Mouse (Mus musculus) layer of hippocampus, adult 18-20 months (tissue): ENCODE measurements around the gene Meioc. TPM values are rescaled to one million over a fixed set of nuclear protein-coding genes. Genes with fewer than 3 reads are reported as not detected.

Experiments
- DNase-seq, 2 experiments: peaks; one replicate each; pipeline ENCODE4 v3.0.0; 2022; ENCODE audit warnings: low spot score in 2 of 2
- long read RNA-seq: library from polyadenylated mRNA; stranded (forward); transcript quantifications from one replicate; pipeline ENCODE4 v2.0.0, GENCODE M21; 2021
- total RNA-seq, 2 experiments: library from RNA; stranded (reverse); gene quantifications; 2 replicates each; pipeline ENCODE4 v1.2.3; 2021

Gene Meioc
- not detected for total RNA-seq
- long read RNA-seq = 0 reads

GRCm38 (mm10) chr11:102663416-102663815, at the start of gene Meioc:
Gene Meioc (plus strand): TSS chr11:102663716.
- DNase-seq = no peak

DNA sequence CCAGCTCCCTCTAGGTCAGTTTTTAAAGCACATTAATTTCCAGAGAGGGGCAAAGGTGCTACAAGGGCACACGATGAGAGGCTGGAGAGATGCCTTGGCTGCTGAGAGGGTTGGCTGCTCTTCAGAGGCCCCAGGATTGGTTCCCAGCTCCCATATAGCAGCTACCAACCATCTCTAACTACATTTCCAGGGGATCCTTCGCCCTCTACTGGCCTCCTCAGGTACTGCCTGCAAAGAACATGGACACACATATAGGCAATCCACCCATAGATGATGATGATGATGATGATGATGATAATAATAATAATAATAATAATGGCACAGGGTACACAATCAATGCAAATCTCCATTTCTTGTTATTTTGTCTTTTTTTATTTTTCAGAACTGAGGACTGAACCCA, 44.1 kb upstream of the Meioc start:
- no peak for DNase-seq

- no peak for DNase-seq
These were observed 39.4 kb upstream of the Meioc start for GRCm38 (mm10) chr11:102623876-102624789.

DNA sequence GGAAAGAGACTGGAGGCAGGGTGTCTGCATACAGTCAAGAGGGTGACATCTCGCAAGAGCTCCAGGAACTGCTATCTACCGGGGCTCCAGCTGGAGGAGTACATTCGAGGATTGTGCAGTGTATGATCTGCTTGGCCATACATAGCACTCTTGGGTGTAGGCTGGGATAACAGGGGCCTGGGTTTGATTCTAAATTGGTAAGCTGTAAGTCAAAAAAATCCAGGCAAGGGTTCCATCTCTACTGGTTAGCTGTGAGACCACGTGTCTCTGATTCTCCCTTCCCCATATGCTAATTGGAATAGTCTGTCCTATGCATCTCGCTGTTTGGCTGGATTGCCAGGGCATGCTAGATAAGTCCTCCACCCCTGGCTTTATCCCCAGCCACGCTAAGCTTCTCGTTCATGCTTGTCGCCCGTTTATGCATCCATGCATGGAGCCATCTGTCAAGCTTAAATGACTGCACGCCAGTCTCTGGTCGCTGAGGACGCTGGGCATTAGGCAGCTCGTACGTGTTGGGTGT, 38.6 kb upstream of the Meioc start:
- DNase-seq = no peak

- DNase-seq = no peak
These were observed 36.2 kb upstream of the Meioc start for GRCm38 (mm10) chr11:102627171-102627931.

DNA sequence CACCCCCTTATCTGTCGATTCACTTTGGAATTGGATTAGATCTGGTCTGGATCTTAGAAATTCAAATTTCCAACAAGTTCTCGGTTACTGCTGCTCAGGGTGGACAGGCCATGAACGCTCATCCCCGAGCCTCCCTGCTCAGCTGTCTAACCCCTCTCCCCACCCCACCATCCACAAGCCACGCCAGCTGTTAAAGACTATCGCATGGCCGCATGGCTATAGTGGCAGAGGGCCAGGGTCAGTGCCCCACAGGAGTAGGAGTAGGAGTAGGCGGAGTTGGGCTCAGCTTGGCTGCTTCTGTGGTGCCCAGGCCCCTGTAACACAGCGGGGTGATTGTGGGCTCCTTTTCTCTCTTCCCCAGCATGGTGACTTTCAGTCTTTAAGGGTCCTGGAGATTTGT, 35.0 kb upstream of the Meioc start:
- no peak for DNase-seq

DNA sequence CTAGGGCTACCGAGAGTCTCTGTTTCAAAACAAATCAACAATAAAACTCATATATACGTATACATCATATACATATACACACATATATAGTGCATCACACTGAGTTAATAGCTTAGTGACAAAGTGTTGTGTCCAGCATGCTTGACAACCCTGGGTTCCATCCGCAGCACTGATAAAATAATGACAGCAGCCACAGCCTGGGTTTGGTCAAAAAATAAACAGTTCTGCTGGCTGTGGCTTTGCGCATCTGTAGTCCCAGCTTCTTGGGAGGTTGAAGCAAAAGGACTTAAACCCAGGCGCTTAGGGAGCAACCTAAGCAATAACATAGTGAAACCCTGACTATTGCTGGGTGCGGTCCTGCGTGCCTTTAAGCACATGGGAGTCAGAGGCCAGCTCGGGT, 34.1 kb upstream of the Meioc start:
- no peak for DNase-seq

GRCm38 (mm10) chr11:102630731-102631130, 32.8 kb upstream of the Meioc start:
- DNase-seq = no peak

DNA sequence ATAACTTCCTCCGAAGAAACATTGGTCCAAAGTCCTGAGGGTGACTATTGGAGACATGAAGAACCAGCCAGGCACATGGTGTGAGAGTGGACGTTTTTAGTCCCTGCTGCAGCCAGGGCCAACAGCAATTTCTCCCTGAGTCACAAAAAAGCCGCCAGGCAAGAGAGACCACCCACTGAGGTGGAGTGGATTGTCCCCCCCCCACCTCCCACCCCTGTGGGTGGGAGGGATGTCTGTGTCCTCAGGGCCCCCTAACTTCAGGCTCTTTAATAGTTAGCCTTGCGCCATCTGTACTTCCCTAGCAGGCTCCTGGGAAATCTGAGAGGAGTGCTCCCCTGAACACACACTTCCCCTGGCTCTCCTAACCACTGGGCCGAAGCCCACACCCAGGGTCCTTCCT, 32.3 kb upstream of the Meioc start:
- DNase-seq = no peak

DNA sequence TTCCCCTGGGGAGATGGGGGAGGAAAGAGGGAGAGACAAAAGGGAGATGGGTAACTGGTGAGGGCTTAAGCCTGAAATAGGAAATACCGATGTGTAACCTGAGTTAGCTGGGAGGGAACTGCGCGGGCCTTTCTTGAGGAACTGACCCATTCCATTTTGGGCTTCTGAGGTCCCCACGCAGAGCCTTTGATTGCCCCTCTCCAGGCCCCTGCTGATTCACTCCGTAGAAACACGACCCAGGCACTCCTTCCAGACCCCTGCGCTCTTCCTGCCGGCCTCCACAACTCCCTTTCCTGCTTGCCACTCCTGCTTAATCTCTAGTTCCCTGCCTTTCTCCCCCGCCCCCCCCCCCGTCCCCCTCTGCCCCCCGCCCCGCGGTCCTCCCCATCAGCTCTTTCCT, 30.8 kb upstream of the Meioc start:
- no peak for DNase-seq

DNA sequence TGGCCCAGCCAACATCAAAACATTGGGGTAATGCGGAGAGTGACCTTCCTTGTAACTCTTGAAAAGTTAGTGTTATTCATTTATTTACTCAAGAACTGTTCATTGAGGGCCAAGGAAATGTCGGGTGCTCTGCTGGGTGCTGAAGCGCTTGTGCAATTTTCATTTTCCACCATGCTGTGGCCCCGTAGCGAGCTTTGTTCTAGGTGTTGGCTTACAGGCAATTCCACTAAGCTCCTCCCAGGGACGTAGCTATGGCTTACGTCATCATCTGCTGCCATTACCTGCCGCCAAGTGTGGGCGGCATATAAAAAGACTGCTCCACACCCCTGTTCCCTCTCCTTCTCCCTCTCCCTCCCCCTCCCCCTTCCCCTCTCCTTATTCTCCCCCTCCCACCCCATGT, 30.1 kb upstream of the Meioc start:
- no peak for DNase-seq

GRCm38 (mm10) chr11:102636887-102637286, 26.6 kb upstream of the Meioc start:
- peak in 1 of 2 experiments; percentile 16 for DNase-seq

- DNase-seq = no peak
These were observed 19.6 kb upstream of the Meioc start for GRCm38 (mm10) chr11:102643891-102644382.

GRCm38 (mm10) chr11:102646226-102646625, 17.3 kb upstream of the Meioc start:
- no peak for DNase-seq

GRCm38 (mm10) chr11:102647885-102648284, 15.6 kb upstream of the Meioc start:
- no peak for DNase-seq

DNA sequence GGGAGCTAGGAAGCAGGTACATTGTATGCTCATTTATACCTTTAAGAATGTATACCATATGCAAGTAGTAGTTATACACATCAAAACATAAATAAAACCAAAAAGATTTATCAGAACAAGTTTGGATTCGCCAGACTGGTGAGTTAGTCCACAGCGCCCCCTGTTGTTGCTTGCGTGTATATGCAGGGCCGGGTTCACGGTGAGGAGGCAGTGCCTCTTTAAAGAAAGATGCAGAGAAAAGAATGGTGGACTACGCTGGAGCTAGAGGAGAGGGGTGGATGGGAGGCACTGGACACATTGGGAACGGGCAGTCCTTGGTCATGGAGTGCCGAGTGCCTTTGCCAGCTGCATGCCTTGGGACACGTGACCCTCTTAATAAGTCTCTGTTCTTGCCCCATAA, 12.1 kb upstream of the Meioc start:
- peak; percentile 37 to 75 for DNase-seq

DNA sequence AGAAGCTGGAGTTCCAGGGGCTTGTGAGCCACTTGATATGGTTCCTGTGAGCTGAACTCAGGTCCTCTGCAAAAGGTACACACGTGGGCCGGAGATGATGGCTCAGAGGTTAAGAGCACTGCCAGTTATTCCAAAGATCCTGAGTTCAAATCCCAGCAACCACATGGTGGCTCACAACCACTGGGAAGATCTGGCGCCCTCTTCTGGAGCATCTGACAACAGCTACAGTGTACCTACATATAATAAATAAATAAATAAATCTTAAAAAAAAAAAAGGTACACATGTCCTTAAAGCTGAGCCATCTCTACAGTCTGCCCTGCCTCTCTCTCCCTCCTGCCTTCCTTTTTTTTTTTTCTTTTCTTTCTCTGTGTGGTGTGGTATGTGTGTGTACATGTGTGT, 10.7 kb upstream of the Meioc start:
- DNase-seq = no peak

DNA sequence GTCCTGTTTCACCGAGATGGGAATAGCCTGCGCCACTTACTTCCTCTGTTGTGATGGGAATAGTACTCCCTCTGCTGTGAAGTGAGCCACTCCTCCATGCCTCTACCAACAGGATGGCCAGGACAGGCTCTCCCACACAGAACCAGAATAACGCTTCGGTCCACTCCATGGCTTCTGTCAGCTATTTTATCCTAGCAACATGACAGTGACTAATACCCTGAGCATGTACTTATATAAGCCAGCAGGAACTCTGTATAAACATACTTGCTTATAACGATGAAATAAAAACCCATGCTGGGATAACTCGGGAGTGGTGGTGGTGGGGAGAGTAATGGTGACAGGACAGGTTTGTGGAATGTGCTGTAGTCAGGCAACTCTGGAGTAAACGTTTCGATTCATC, 7.6 kb upstream of the Meioc start:
- no peak for DNase-seq

- no peak for DNase-seq
These were observed 7.1 kb upstream of the Meioc start for GRCm38 (mm10) chr11:102656326-102656926.

DNA sequence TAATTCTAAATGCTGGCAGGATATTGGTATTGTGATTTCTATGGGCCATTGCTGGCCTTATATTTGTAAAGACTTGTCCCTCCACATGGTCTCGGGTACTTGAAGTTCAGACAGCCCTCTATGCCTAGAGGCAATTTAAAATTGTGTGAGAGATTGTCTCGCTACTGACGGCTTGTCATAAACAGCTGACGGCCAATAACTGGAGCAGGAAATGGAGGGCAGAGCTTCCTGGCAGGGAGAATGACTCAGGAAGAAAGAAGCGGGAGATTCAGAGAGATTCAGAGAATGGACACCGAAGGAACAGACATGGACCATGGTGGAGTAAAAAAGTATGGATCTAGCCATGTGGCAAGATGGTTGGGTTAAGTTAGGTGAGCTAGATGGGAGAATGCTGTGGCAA, 6.6 kb upstream of the Meioc start:
- DNase-seq = no peak

DNA sequence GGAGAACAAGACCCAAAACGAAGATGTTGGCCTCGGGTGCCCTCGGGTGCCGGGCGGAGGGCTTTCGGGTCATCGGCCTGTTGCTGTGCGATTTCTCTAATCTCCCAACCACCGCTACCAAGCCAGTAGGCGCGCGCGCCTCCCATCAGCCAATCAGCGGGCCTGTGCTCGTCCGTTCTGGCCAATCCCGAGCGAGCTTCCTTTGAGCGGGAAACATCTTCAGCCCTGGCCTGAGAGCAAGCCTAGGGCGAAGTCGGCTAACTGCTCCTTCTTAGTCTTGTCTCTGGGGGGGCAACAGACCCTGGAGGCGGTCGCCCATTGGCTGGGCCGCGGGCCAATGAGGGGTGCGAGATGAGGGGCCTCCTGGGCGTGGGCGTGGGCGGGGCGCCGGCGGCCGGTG, 1.6 kb downstream of the Meioc start:
- no peak for DNase-seq
